Mouse (Mus musculus): Measurements from ENCODE around the gene Gm10799. TPM values are rescaled to one million over a fixed set of nuclear protein-coding genes. Genes with fewer than 3 reads are reported as not detected.
"Not testable (repeated sequence)": the region's sequence is repeated elsewhere in the genome, so short reads cannot be mapped to it uniquely, and the experiment has no call there.

The Gm10799 gene
- polyA plus RNA-seq (2012; rRNA removed) (not detected in 2 replicates), polyA plus RNA-seq (2014; fragmentation: Nextera tagmentation; extraction: Ambion mirVana) (not detected in 2 replicates)

DNA sequence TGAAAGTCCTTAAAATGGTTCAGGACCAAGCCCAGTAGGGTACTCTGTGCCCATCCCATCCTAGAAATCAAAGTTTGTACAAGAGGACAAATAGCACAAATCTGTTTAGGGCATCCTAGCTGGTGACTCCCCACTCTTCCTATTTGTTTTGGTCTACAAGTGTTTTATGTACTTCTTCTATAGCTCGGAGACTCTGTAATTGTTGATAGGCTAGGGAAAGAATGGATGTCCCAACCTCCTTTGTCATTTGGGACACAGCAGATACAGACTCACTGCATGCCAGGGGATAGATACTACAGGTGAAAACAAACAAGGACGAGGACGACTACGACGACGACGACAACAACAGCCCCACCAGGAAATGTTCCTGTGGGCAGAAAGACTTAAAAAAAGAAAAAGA is at the start of gene Gm10799:
Gene Gm10799, minus strand, starts transcription at position 101 of the 400 bp plus-strand sequence.
- H3K4me2 ChIP-seq (ENCODE audit: low read depth), result peak within 1 kb of the TSS; percentile 72
- peaks cover 22 to 40% of the 10 kb centered on the region in 2 experiments for H3K4me1 ChIP-seq (replicated peaks; ENCODE audit: control insufficient read depth in 2 of 2, insufficient read depth in 2 of 2, low read length in 1 of 2)

DNA sequence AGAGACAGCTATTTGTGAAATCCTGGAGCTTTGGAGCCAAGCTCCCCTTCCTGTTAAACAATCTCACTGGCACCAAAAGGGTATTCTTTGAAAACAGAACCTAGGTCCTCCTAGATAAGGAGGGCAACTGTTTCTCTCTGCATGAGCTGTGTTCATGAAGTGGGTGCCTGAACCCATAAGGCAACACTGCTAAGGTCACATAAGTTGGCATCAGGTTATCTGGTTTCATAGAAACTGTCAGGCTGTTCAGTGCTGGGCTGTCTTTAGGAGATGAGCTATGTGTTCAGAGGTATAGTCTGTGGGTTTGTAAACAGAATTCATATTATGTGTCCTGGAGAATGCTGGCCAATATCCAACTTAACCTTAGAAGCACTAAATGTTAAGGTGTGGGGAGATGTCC is 48.8 kb upstream of the Gm10799 start:
- not testable (repeated sequence) for H3K36me3 ChIP-seq (replicated peaks; ENCODE audit: control insufficient read depth, insufficient read depth, low read depth); H3K4me2 ChIP-seq (ENCODE audit: low read depth); H3K9me3 ChIP-seq (ENCODE audit: control insufficient read depth, low read length); ATAC-seq (ENCODE audit: insufficient read depth); H3K27me3 ChIP-seq (ENCODE audit: control insufficient read depth, insufficient read depth, low read length); H3K4me3 ChIP-seq (ENCODE audit: insufficient read depth in 1 of 2, low read depth in 2 of 2, low read length in 2 of 2); H3K27ac ChIP-seq; H3K9ac ChIP-seq (replicated peaks)
- peak in 1 of 3 experiments; percentile 29 for DNase-seq (ENCODE audit: low read depth in 3 of 3, low spot score in 3 of 3)
- peaks cover 23 to 28% of the 10 kb centered on the region in 2 experiments for H3K4me1 ChIP-seq (replicated peaks; ENCODE audit: control insufficient read depth in 2 of 2, insufficient read depth in 2 of 2, low read length in 1 of 2)

More for the DNA sequence above, at the start of gene Gm10799:
- H3K9ac ChIP-seq (replicated peaks); H3K27me3 ChIP-seq (ENCODE audit: control insufficient read depth, insufficient read depth, low read length); ATAC-seq (ENCODE audit: insufficient read depth); H3K4me3 ChIP-seq (ENCODE audit: insufficient read depth in 1 of 2, low read depth in 2 of 2, low read length in 2 of 2); DNase-seq (ENCODE audit: low read depth in 3 of 3, low spot score in 3 of 3); H3K36me3 ChIP-seq (replicated peaks; ENCODE audit: control insufficient read depth, insufficient read depth, low read depth); H3K9me3 ChIP-seq (ENCODE audit: control insufficient read depth, low read length): not testable (repeated sequence)
- H3K27ac ChIP-seq, result peak within 1 kb of the TSS; percentile 25; the same call in 1 of the 2 replicates
- WGBS (ENCODE audit: insufficient replicate concordance), result 32% methylated on average over 7 of the region's 7 CpGs

DNA sequence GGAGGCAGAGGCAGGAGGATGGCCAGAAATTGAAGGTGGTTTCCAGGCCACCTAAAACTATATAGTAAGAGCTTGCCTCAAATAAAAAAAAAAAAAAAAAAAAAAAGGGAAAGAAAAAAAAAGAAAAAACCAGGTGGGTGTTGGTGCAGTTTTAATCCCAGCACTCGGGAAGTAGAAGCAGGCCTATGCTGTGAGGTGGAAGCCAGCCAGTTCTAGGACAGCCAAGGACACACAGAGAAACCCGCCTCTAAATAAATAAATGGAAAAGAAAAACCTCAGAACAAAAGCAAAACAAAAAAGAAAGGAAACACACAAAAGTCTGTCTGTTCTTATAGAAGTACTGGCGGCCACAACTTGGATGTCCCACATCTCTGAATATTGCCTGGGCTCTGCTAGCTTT is 46.5 kb upstream of the Gm10799 start:
- no peak overlapping the region for H3K4me2 ChIP-seq (ENCODE audit: low read depth)
- no peak overlapping the region for H3K9ac ChIP-seq (replicated peaks)
- H3K9me3 ChIP-seq (ENCODE audit: control insufficient read depth, low read length), result no peaks in the 10 kb centered on the region
- H3K4me3 ChIP-seq (ENCODE audit: insufficient read depth in 1 of 2, low read depth in 2 of 2, low read length in 2 of 2), result no peak overlapping the region
- ATAC-seq (ENCODE audit: insufficient read depth), result no peak
- no peak for TF ChIP-seq EP300 (IDR thresholded peaks at IDR 0.05; ENCODE audit: low read depth)
- no peak for TF ChIP-seq CTCF (IDR thresholded peaks at IDR 0.05; ENCODE audit: low read depth)
- H3K4me1 ChIP-seq (replicated peaks; ENCODE audit: control insufficient read depth in 2 of 2, insufficient read depth in 2 of 2, low read length in 1 of 2), result peaks cover 2 to 15% of the 10 kb centered on the region in 2 experiments; a peak in 3 of 4 replicates
- no peak for DNase-seq (ENCODE audit: low read depth in 3 of 3, low spot score in 3 of 3)
- no peaks in the 10 kb centered on the region for H3K27me3 ChIP-seq (ENCODE audit: control insufficient read depth, insufficient read depth, low read length)
- WGBS (ENCODE audit: insufficient replicate concordance), result 79% methylated on average over 3 of the region's 3 CpGs
- H3K27ac ChIP-seq, result no peak overlapping the region
- H3K36me3 ChIP-seq (replicated peaks; ENCODE audit: control insufficient read depth, insufficient read depth, low read depth), result peaks cover 11% of the 10 kb centered on the region

DNA sequence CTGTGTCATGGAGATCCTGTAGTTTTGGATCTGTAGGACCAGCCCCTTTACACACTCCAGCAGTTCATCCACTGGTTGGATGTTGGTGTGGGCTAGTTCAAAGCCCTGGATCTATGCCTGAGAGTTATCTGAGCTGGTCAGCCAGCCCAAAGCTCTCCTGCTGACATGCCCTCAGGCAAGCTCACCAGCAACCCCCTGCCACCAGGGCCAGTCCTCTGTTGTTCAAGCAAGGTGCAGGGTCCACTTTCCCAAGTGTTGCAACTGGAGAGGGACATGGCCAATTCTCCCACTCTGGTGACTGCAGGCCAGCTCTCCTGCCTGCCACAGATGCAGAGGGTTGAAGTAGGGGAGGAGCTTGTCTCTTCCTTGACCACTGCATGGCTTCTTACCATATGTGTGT is 45.2 kb upstream of the Gm10799 start:
- Histone ChIP-seq H3K4me1 (replicated peaks; ENCODE audit: control insufficient read depth in 2 of 2, insufficient read depth in 2 of 2, low read length in 1 of 2) (peaks cover 5 to 22% of the 10 kb centered on the region in 2 experiments), H3K36me3 (replicated peaks; ENCODE audit: control insufficient read depth, insufficient read depth, low read depth) (peaks cover 11% of the 10 kb centered on the region)
- not testable (repeated sequence) for H3K4me3 ChIP-seq (ENCODE audit: insufficient read depth in 1 of 2, low read depth in 2 of 2, low read length in 2 of 2); H3K27ac ChIP-seq; H3K27me3 ChIP-seq (ENCODE audit: control insufficient read depth, insufficient read depth, low read length); H3K9ac ChIP-seq (replicated peaks); H3K9me3 ChIP-seq (ENCODE audit: control insufficient read depth, low read length); H3K4me2 ChIP-seq (ENCODE audit: low read depth); DNase-seq (ENCODE audit: low read depth in 3 of 3, low spot score in 3 of 3)
- ATAC-seq (ENCODE audit: insufficient read depth), result peak; percentile 55

DNA sequence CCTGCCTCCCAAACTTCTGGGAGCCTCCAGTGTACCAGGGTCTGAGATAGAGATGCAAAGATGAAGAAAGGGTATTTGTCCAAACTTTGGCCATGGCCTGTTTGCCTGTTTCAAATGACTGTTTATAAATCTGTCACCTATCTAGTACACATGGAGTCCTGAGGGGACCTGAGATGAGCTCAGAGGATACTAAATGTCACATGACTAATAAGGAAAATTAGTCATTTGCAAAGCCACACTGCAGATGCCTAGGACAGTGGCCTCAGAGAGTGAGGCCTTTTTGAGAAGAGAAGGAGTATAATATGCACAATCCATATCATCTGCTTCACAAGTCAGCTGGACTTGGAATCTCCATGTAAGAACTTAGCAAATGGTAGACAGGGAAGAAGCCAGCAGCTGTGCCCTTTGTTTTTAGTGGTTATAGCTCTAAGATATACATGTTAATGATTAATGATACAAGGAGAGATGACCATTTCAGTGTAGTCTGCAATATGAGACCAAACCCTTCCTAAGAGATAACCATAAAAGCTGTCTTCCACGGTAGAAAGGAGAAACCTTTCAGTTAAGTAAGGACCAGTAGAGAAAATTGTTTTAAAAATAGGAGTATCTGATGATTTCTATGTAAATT is 42.9 kb upstream of the Gm10799 start:
- not testable (repeated sequence) for H3K9ac ChIP-seq (replicated peaks); ATAC-seq (ENCODE audit: insufficient read depth); H3K4me2 ChIP-seq (ENCODE audit: low read depth); H3K27me3 ChIP-seq (ENCODE audit: control insufficient read depth, insufficient read depth, low read length); H3K4me3 ChIP-seq (ENCODE audit: insufficient read depth in 1 of 2, low read depth in 2 of 2, low read length in 2 of 2); H3K9me3 ChIP-seq (ENCODE audit: control insufficient read depth, low read length); DNase-seq (ENCODE audit: low read depth in 3 of 3, low spot score in 3 of 3); H3K27ac ChIP-seq
- peaks cover 9 to 23% of the 10 kb centered on the region in 2 experiments for H3K4me1 ChIP-seq (replicated peaks; ENCODE audit: control insufficient read depth in 2 of 2, insufficient read depth in 2 of 2, low read length in 1 of 2)
- WGBS (ENCODE audit: insufficient replicate concordance), result no CpG with 5 or more reads among the region's 1 CpGs
- H3K36me3 ChIP-seq (replicated peaks; ENCODE audit: control insufficient read depth, insufficient read depth, low read depth), result peaks cover 15% of the 10 kb centered on the region

Measured in liver, embryonic 14.5 days (tissue).